ENCODE assay signal across 8 mouse cellular contexts in the genomic region with DNA sequence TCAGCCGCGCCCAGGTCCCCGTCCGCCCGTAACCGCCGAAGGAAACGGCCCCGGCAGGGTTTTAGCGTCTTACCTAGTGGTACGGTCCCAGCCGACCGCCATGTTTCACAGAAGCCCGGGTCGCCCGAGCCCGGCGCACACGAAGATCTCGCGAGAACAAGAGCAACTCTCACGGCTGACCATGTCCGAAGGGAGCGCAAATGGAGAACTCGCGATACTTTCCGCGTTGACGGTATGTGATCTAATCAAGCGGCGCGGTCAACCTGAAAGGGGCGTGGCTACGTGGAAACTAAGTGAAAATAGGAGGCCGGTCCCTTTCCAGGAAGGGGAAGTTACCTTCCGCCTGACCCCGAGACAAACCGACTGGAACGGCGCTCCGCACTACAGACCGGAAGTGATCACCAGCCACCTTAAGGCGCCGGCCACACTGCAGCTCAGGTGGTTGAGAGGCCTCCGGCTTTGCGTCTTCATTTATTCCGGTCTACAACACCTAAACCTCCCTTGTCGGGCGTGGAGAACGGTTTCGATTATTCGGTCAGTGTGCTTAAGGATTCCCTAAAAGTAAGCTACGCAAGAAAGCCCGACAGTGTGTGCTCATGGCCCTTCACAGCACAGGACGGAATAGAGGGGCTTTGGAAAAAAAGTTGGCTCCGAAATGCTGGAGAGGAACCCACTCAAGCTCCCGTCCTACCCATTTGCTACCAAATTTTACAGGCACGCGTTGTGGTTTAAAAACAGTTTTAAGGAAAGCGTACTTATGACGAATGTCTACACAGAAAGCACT. TPM values are rescaled to one million over a fixed set of nuclear protein-coding genes. Genes with fewer than 3 reads are reported as not detected.
DNase-seq lines count a peak whose midpoint lies in the region; ATAC-seq and TF ChIP-seq lines count a peak whose summit lies in the region.

TSS of gene Ergic2 (minus strand) at position 478 of the 784 bp plus-strand sequence.

- peak within 1 kb of the TSS; percentile 97 for H3K4me3 ChIP-seq in embryonic facial prominence, embryonic 13.5 days
- peak within 1 kb of the TSS; percentile 93 for H3K4me3 ChIP-seq in kidney, adult 2 months (ENCODE audit: insufficient read depth, low read depth, low read length)
- peak within 1 kb of the TSS; percentile 97 for H3K4me3 ChIP-seq in limb, embryonic 12.5 days (replicated peaks)
- H3K4me3 ChIP-seq in midbrain, embryonic 15.5 days = peak within 1 kb of the TSS; percentile 96
- peak within 1 kb of the TSS; percentile 65 for H3K4me3 ChIP-seq in spleen, adult 2 months (ENCODE audit: extremely low read depth, insufficient read depth, insufficient read length)

- peak within 1 kb of the TSS; percentile 89 for H3K27ac ChIP-seq in embryonic facial prominence, embryonic 13.5 days
- H3K27ac ChIP-seq in kidney, adult 2 months (ENCODE audit: insufficient read depth, low read depth, low read length) = peak within 1 kb of the TSS; percentile 88
- H3K27ac ChIP-seq in limb, embryonic 12.5 days = peak within 1 kb of the TSS; percentile 87
- H3K27ac ChIP-seq in midbrain, embryonic 15.5 days = peak within 1 kb of the TSS; percentile 91
- H3K27ac ChIP-seq in spleen, adult 2 months (ENCODE audit: insufficient read depth, low read length) = peak within 1 kb of the TSS; percentile 83

- H3K4me2 ChIP-seq in embryonic facial prominence, embryonic 13.5 days = peak within 1 kb of the TSS; percentile 69
- peak within 1 kb of the TSS; percentile 80 for H3K4me2 ChIP-seq in limb, embryonic 12.5 days
- peak within 1 kb of the TSS; percentile 66 for H3K4me2 ChIP-seq in midbrain, embryonic 15.5 days

- ATAC-seq in embryonic facial prominence, embryonic 13.5 days (ENCODE audit: insufficient number of reproducible peaks, insufficient read depth, low FRiP score, low TSS enrichment, low read depth) = peak; percentile 97
- peak; percentile 98 for ATAC-seq in limb, embryonic 12.5 days (ENCODE audit: insufficient number of reproducible peaks, insufficient read depth, low FRiP score, low TSS enrichment, low read depth)
- peak; percentile 99 for ATAC-seq in midbrain, embryonic 15.5 days (replicated peaks)

- under 1% methylated on average over 61 of the region's 61 CpGs for WGBS in embryonic facial prominence, embryonic 13.5 days
- WGBS in kidney, adult 2 months = under 1% methylated on average over 61 of the region's 61 CpGs
- under 1% methylated on average over 61 of the region's 61 CpGs for WGBS in limb, embryonic 12.5 days
- WGBS in midbrain, embryonic 15.5 days = 1% methylated on average over 61 of the region's 61 CpGs
- under 1% methylated on average over 61 of the region's 61 CpGs for WGBS in spleen, adult 2 months

- H3K36me3 ChIP-seq in embryonic facial prominence, embryonic 13.5 days = no peaks in the 10 kb centered on the region
- 0 out of 2 replicates have a peak, but pooled peaks cover 2% of the 10 kb centered on the region for H3K36me3 ChIP-seq in kidney, adult 2 months (ENCODE audit: control insufficient read depth, insufficient read depth, low read length)
- H3K36me3 ChIP-seq in limb, embryonic 12.5 days = no peaks in the 10 kb centered on the region
- no peaks in the 10 kb centered on the region for H3K36me3 ChIP-seq in midbrain, embryonic 15.5 days (replicated peaks)
- no peaks in the 10 kb centered on the region for H3K36me3 ChIP-seq in spleen, adult 2 months (ENCODE audit: control insufficient read depth, insufficient read depth, low read length)

- H3K27me3 ChIP-seq in embryonic facial prominence, embryonic 13.5 days = no peaks in the 10 kb centered on the region
- H3K27me3 ChIP-seq in kidney, adult 2 months (replicated peaks; ENCODE audit: control insufficient read depth, insufficient read depth, low read length) = no peaks in the 10 kb centered on the region
- no peaks in the 10 kb centered on the region for H3K27me3 ChIP-seq in limb, embryonic 12.5 days
- no peaks in the 10 kb centered on the region for H3K27me3 ChIP-seq in midbrain, embryonic 15.5 days (replicated peaks)
- H3K27me3 ChIP-seq in spleen, adult 2 months (ENCODE audit: control insufficient read depth, insufficient read depth, low read length) = no peaks in the 10 kb centered on the region

- H3K4me1 ChIP-seq in embryonic facial prominence, embryonic 13.5 days = peaks cover 14% of the 10 kb centered on the region
- peaks cover 3% of the 10 kb centered on the region for H3K4me1 ChIP-seq in kidney, adult 2 months (ENCODE audit: control insufficient read depth, insufficient read depth, low read length)
- H3K4me1 ChIP-seq in limb, embryonic 12.5 days (replicated peaks) = peaks cover 17% of the 10 kb centered on the region; the same call in 1 of the 2 replicates
- peaks cover 23% of the 10 kb centered on the region for H3K4me1 ChIP-seq in midbrain, embryonic 15.5 days
- no peaks in the 10 kb centered on the region; the same call in none of the 2 replicates for H3K4me1 ChIP-seq in spleen, adult 2 months (ENCODE audit: control insufficient read depth, insufficient read depth, insufficient read length)

- peak within 1 kb of the TSS; percentile 99 for H3K9ac ChIP-seq in embryonic facial prominence, embryonic 13.5 days
- peak within 1 kb of the TSS; percentile 96 for H3K9ac ChIP-seq in limb, embryonic 12.5 days (replicated peaks)
- peak within 1 kb of the TSS; percentile 97 for H3K9ac ChIP-seq in midbrain, embryonic 15.5 days

- TF ChIP-seq CTCF in kidney, adult 2 months (conservative IDR thresholded peaks at IDR 0.05; ENCODE audit: insufficient read depth, insufficient read length, low read depth, low read length) = no peak
- TF ChIP-seq CTCF in spleen, adult 2 months (IDR thresholded peaks at IDR 0.05; ENCODE audit: extremely low read depth, insufficient read depth, insufficient read length, insufficient replicate concordance) = no peak

- peak; percentile 97 for DNase-seq in 3134 (ENCODE audit: extremely low read depth, insufficient read length, low spot score)
- DNase-seq in adrenal gland, postnatal 36 days = peak; percentile 95 to 97
- DNase-seq in heart, adult 18-20 months = peak; percentile 98 to 99
- peak; percentile 100 for DNase-seq in kidney, adult 2 months
- DNase-seq in spleen, adult 2 months (ENCODE audit: low read depth in 1 of 2, low spot score in 2 of 2) = peak; percentile 97 to 100

- no peaks in the 10 kb centered on the region for H3K9me3 ChIP-seq in embryonic facial prominence, embryonic 13.5 days
- no peaks in the 10 kb centered on the region for H3K9me3 ChIP-seq in limb, embryonic 12.5 days
- no peaks in the 10 kb centered on the region for H3K9me3 ChIP-seq in midbrain, embryonic 15.5 days

- peak; percentile 50 for TF ChIP-seq POLR2A in kidney, adult 2 months (IDR thresholded peaks at IDR 0.05; ENCODE audit: low read depth, low read length)
- TF ChIP-seq POLR2A in spleen, adult 2 months (IDR thresholded peaks at IDR 0.05; ENCODE audit: low read depth, low read length) = peak; percentile 76

RNA-seq across cellular contexts. Expression of gene Ergic2, which starts in this region (rescaled TPM):
- total RNA-seq in adrenal gland, postnatal 36 days (2021) = 10 to 100 TPM; 72.0 to 83.2 TPM
- polyA plus RNA-seq in embryonic facial prominence, embryonic 13.5 days (2015; fragmentation: Nextera tagmentation; extraction: Ambion mirVana) = 225 and 237 TPM in 2 replicates
- 10 to 100 TPM; 51.5 to 54.1 TPM for total RNA-seq in heart, adult 18-20 months (2021)
- 26.1 and 40.2 TPM in 2 replicates for polyA plus RNA-seq in kidney, adult 2 months (2012; rRNA removed)
- 207 and 212 TPM in 2 replicates for polyA plus RNA-seq in limb, embryonic 12.5 days (2016; fragmentation: Nextera tagmentation; extraction: Ambion mirVana)
- polyA plus RNA-seq in midbrain, embryonic 15.5 days (2015; fragmentation: Nextera tagmentation; extraction: Ambion mirVana) = 171 and 189 TPM in 2 replicates
- polyA plus RNA-seq in spleen, adult 2 months (2012; rRNA removed) = 11.8 and 13.9 TPM in 2 replicates

Comparison
In these comparisons a context has a peak if more than half of its experiments do, and no peak if none do; other contexts are left out.
1. Peak in every context shown above with its lines: DNase-seq, ATAC-seq, H3K4me3 ChIP-seq and H3K27ac ChIP-seq.